Mouse (Mus musculus): ENCODE measurements around the gene Upk3a. TPM values are rescaled to one million over a fixed set of nuclear protein-coding genes. Genes with fewer than 3 reads are reported as not detected.
A peak's percentile ranks its signal among the peaks of the same experiment; 100 is the strongest.

Upk3a gene
- polyA plus RNA-seq, 2 experiments: not detected

- H3K4me3 ChIP-seq (ENCODE audit: insufficient read depth in 1 of 2, low read depth in 2 of 2, low read length in 2 of 2): no peak overlapping the region
- H3K27me3 ChIP-seq (ENCODE audit: control insufficient read depth, insufficient read depth, low read length): no peaks in the 10 kb centered on the region
- TF ChIP-seq CTCF (IDR thresholded peaks at IDR 0.05; ENCODE audit: low read depth) (no peak), EP300 (IDR thresholded peaks at IDR 0.05; ENCODE audit: low read depth) (no peak)
- no peak overlapping the region for H3K27ac ChIP-seq
- H3K4me2 ChIP-seq (ENCODE audit: low read depth): no peak overlapping the region
- no peak for DNase-seq (ENCODE audit: low read depth in 3 of 3, low spot score in 3 of 3)
- WGBS (ENCODE audit: insufficient replicate concordance): 56% methylated on average over 7 of the region's 7 CpGs
- ATAC-seq (ENCODE audit: insufficient read depth): no peak
- H3K4me1 ChIP-seq (replicated peaks; ENCODE audit: control insufficient read depth in 2 of 2, insufficient read depth in 2 of 2, low read length in 1 of 2): no peaks in the 10 kb centered on the region; a peak in 1 of 4 replicates
- H3K9me3 ChIP-seq (ENCODE audit: control insufficient read depth, low read length): no peaks in the 10 kb centered on the region
- no peak overlapping the region for H3K9ac ChIP-seq (replicated peaks)
- no peaks in the 10 kb centered on the region for H3K36me3 ChIP-seq (replicated peaks; ENCODE audit: control insufficient read depth, insufficient read depth, low read depth)
Observed at GRCm38 (mm10) chr15:84999911-85000310, 17.0 kb upstream of the Upk3a start.

DNA sequence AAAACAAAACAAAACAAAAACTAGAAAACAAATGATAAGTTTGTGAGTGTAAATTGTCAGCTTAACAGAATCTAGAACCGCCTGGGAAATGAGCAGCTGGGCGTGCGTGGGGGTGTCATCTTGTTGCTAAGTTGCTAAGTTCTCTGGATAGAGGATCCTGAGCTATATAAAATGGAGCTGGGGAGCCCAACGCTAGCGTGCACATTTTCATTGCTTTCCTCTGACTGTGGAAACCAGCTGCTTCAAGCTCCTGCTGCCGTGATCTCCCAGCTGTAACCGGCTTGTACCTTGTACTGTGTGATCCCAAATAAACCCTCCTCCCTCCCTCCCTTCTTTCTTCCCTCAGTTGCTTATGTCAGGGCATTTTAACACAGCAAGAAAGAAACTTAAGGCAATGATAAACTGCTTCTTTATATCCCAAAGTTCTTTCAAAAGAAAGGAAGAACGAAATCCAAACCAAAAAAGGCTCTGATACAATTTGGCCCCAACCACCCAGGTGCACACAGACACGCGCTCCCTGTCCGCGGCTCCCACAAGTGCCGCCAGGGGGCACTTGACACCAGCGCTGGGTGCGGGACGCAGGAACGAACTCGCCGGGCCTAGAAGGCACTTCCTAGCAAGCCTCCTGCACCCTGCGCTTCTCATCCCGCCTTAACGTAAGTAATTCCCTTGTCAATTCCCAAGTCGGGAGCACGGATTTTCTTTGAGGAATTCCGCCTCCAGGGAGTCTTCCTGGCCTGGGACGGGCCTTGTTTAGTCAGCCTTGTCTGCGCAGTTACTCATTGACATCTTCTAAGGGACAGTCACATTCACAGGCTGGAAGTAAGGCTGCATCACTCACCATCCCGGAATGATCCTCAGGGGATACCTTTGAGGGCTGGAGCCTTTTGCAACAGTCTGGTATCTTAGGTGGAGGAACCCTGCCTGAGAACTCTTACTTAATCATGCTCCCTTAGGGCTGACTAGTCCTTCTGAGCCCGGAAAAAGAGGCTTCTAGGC lies 15.7 kb upstream of the Upk3a start:
- TF ChIP-seq EP300 (IDR thresholded peaks at IDR 0.05; ENCODE audit: low read depth) (no peak), CTCF (IDR thresholded peaks at IDR 0.05; ENCODE audit: low read depth) (peak; percentile 92)
- H3K36me3 ChIP-seq (replicated peaks; ENCODE audit: control insufficient read depth, insufficient read depth, low read depth): no peaks in the 10 kb centered on the region
- no peak overlapping the region for H3K27ac ChIP-seq
- no peak overlapping the region for H3K4me3 ChIP-seq (ENCODE audit: insufficient read depth in 1 of 2, low read depth in 2 of 2, low read length in 2 of 2)
- no peak overlapping the region for H3K9ac ChIP-seq (replicated peaks)
- no peak for DNase-seq (ENCODE audit: low read depth in 3 of 3, low spot score in 3 of 3)
- H3K27me3 ChIP-seq (ENCODE audit: control insufficient read depth, insufficient read depth, low read length): no peaks in the 10 kb centered on the region
- no peaks in the 10 kb centered on the region for H3K9me3 ChIP-seq (ENCODE audit: control insufficient read depth, low read length)
- ATAC-seq (ENCODE audit: insufficient read depth): no peak
- H3K4me2 ChIP-seq (ENCODE audit: low read depth): no peak overlapping the region
- 18% methylated on average over 29 of the region's 29 CpGs for WGBS (ENCODE audit: insufficient replicate concordance)
- H3K4me1 ChIP-seq (replicated peaks; ENCODE audit: control insufficient read depth in 2 of 2, insufficient read depth in 2 of 2, low read length in 1 of 2): no peaks in the 10 kb centered on the region

GRCm38 (mm10) chr15:85009666-85010065 lies 7.3 kb upstream of the Upk3a start:
- 0 out of 4 replicates have a peak, but pooled peaks cover 0 to 2% of the 10 kb centered on the region in 2 experiments for H3K4me1 ChIP-seq (replicated peaks; ENCODE audit: control insufficient read depth in 2 of 2, insufficient read depth in 2 of 2, low read length in 1 of 2)
- no peak overlapping the region for H3K9ac ChIP-seq (replicated peaks)
- TF ChIP-seq CTCF (IDR thresholded peaks at IDR 0.05; ENCODE audit: low read depth) (no peak), EP300 (IDR thresholded peaks at IDR 0.05; ENCODE audit: low read depth) (no peak)
- no peaks in the 10 kb centered on the region for H3K36me3 ChIP-seq (replicated peaks; ENCODE audit: control insufficient read depth, insufficient read depth, low read depth)
- no peaks in the 10 kb centered on the region for H3K27me3 ChIP-seq (ENCODE audit: control insufficient read depth, insufficient read depth, low read length)
- no peaks in the 10 kb centered on the region for H3K9me3 ChIP-seq (ENCODE audit: control insufficient read depth, low read length)
- whole genome bisulfite sequencing (ENCODE audit: insufficient replicate concordance): 60% methylated on average over 8 of the region's 8 CpGs
- H3K27ac ChIP-seq: no peak overlapping the region
- H3K4me3 ChIP-seq (ENCODE audit: insufficient read depth in 1 of 2, low read depth in 2 of 2, low read length in 2 of 2): no peak overlapping the region
- no peak for DNase-seq (ENCODE audit: low read depth in 3 of 3, low spot score in 3 of 3)
- no peak for ATAC-seq (ENCODE audit: insufficient read depth)
- H3K4me2 ChIP-seq (ENCODE audit: low read depth): no peak overlapping the region

DNA sequence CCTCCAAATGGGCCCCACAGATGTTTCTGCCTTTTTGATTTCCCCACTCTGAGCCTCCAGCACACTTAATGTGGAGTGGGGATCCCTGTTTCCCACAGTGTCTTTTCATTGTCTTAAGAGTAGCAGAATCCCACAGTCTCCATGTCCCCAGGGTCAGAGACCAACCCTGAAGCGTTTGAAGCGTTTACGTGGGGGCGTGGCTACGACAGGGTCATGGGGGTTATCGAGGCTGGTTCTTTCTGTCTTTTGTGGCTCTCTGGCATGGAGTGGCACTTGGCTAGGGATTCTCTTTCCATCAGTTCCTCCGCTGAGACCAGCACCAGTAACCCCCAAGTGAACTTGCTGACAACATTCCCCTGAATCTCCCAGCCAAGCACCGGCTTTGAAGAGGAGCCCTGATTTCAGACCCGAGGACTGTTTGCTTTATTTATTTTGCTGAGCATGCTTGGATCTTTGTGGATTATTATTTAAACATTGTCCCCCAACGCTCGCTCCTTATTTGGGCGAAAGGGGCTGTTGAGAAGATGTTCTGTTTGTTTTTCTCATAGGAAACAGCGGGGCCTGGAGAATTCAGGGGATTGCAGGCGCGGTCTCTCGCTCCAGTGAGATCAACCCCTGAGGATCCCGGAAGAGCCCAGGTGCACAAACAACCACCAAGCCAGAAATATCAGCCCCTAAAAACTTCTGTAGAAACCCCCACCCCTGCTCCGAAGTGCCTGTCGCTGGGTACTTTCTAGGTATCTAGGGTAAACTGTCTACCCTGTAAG lies 4.9 kb upstream of the Upk3a start:
- no peaks in the 10 kb centered on the region for H3K9me3 ChIP-seq (ENCODE audit: control insufficient read depth, low read length)
- no peak overlapping the region for H3K27ac ChIP-seq
- no peak for DNase-seq (ENCODE audit: low read depth in 3 of 3, low spot score in 3 of 3)
- TF ChIP-seq EP300 (IDR thresholded peaks at IDR 0.05; ENCODE audit: low read depth) (no peak), CTCF (IDR thresholded peaks at IDR 0.05; ENCODE audit: low read depth) (no peak)
- H3K9ac ChIP-seq (replicated peaks): no peak overlapping the region
- 0 out of 4 replicates have a peak, but pooled peaks cover 0 to 2% of the 10 kb centered on the region in 2 experiments for H3K4me1 ChIP-seq (replicated peaks; ENCODE audit: control insufficient read depth in 2 of 2, insufficient read depth in 2 of 2, low read length in 1 of 2)
- no peaks in the 10 kb centered on the region; the same call in 1 of the 2 replicates for H3K27me3 ChIP-seq (ENCODE audit: control insufficient read depth, insufficient read depth, low read length)
- H3K4me2 ChIP-seq (ENCODE audit: low read depth): peak overlapping the region; percentile 16; the same call in 1 of the 2 replicates
- no peak for ATAC-seq (ENCODE audit: insufficient read depth)
- WGBS (ENCODE audit: insufficient replicate concordance): 38% methylated on average over 19 of the region's 19 CpGs
- H3K4me3 ChIP-seq (ENCODE audit: insufficient read depth in 1 of 2, low read depth in 2 of 2, low read length in 2 of 2): no peak overlapping the region
- no peaks in the 10 kb centered on the region for H3K36me3 ChIP-seq (replicated peaks; ENCODE audit: control insufficient read depth, insufficient read depth, low read depth)

Data from liver, embryonic 14.5 days (tissue).